Mouse (Mus musculus) MEL (cell line): ENCODE data around the gene Gm38394.

Experiments used
- BHLHE40 ChIP-seq: IDR thresholded peaks from 2 replicates; pipeline ENCODE4 v1.6.1; 2012; ENCODE audit warnings: low read depth, mild to moderate bottlenecking, inconsistent platforms, low read length, improper control_type of control experiment, borderline replicate concordance
- CTCF ChIP-seq, 3 experiments: IDR thresholded peaks in 2 of 3; conservative IDR thresholded peaks in 1 of 3; 2 replicates each; pipeline ENCODE4 v1.5.1; 2011 to 2012; ENCODE audit warnings: low read length in 3 of 3, low read depth in 2 of 3, mild to moderate bottlenecking in 2 of 3, improper control_type of control experiment in 1 of 3, inconsistent platforms in 1 of 3, mixed read lengths in 1 of 3, moderate library complexity in 1 of 3; ENCODE audit not compliant: control insufficient read depth in 1 of 3, insufficient read depth in 1 of 3, poor library complexity in 1 of 3, severe bottlenecking in 1 of 3
- EP300 ChIP-seq, 2 experiments: IDR thresholded peaks; 2 replicates each; pipeline ENCODE4 v1.6.1; 2011; ENCODE audit warnings: improper control_type of control experiment in 2 of 2, low read length in 2 of 2, low read depth in 1 of 2, mild to moderate bottlenecking in 1 of 2
- GABPA ChIP-seq: IDR thresholded peaks from 2 replicates; pipeline ENCODE4 v1.6.1; 2012; ENCODE audit warnings: low read depth, mild to moderate bottlenecking, inconsistent platforms, low read length, improper control_type of control experiment, moderate library complexity
- POLR2A ChIP-seq, 2 experiments: IDR thresholded peaks; 2 replicates each; pipeline ENCODE4 v1.6.1; 2011 to 2012; ENCODE audit warnings: low read length in 2 of 2, mild to moderate bottlenecking in 2 of 2, control low read depth in 1 of 2, improper control_type of control experiment in 1 of 2, low read depth in 1 of 2, moderate library complexity in 1 of 2; ENCODE audit not compliant: control insufficient read depth in 1 of 2, insufficient read depth in 1 of 2, poor library complexity in 1 of 2
- USF1 ChIP-seq: IDR thresholded peaks from 2 replicates; pipeline ENCODE4 v1.6.1; 2014; ENCODE audit warnings: low read depth, mild to moderate bottlenecking, inconsistent platforms, low read length, improper control_type of control experiment, moderate library complexity

GRCm38 (mm10) chr1:133692195-133692594, 31.1 kb upstream of the Gm38394 start:
- TF ChIP-seq POLR2A (IDR thresholded peaks at IDR 0.05; ENCODE audit: control insufficient read depth in 1 of 2, insufficient read depth in 1 of 2, low read depth in 1 of 2, low read length in 2 of 2, poor library complexity in 1 of 2): no peak
- no peak for TF ChIP-seq GABPA
- TF ChIP-seq BHLHE40: no peak
- no peak for TF ChIP-seq EP300 (IDR thresholded peaks at IDR 0.05; ENCODE audit: low read depth in 1 of 2, low read length in 2 of 2)
- TF ChIP-seq USF1: no peak
- TF ChIP-seq CTCF (IDR thresholded peaks at IDR 0.05 in 2 of 3, conservative IDR thresholded peaks at IDR 0.05 in 1 of 3; ENCODE audit: control insufficient read depth in 1 of 3, insufficient read depth in 1 of 3, low read depth in 2 of 3, low read length in 3 of 3, poor library complexity in 1 of 3, severe bottlenecking in 1 of 3): no peak
